Mouse (Mus musculus) kidney, postnatal 4 days (tissue): ENCODE measurements around the gene Sp140.
"Not testable (repeated sequence)": the region's sequence is repeated elsewhere in the genome, so short reads cannot be mapped to it uniquely, and the experiment has no call there.

Source experiments
- DNase-seq, 2 experiments: peaks; one replicate each; pipeline ENCODE4 v3.0.0; 2021; ENCODE audit warnings: mixed read lengths in 2 of 2

Sp140 gene

GRCm38 (mm10) chr1:85650524-85650923 is 50.3 kb downstream of the Sp140 start:
- DNase-seq = not testable (repeated sequence)

GRCm38 (mm10) chr1:85651770-85652275 is 51.6 kb downstream of the Sp140 start:
- peak in 1 of 2 experiments; percentile 19 for DNase-seq

GRCm38 (mm10) chr1:85657211-85657610 is 57.0 kb downstream of the Sp140 start:
- peak in 1 of 2 experiments; percentile 16 for DNase-seq

GRCm38 (mm10) chr1:85664266-85664665 is 64.1 kb downstream of the Sp140 start:
- no peak for DNase-seq

- DNase-seq = peak; percentile 5 to 18
Measured at GRCm38 (mm10) chr1:85680226-85680625, 80.0 kb downstream of the Sp140 start.

GRCm38 (mm10) chr1:85686666-85687065 is 86.5 kb downstream of the Sp140 start:
- no peak for DNase-seq

GRCm38 (mm10) chr1:85687346-85687745 is 87.2 kb downstream of the Sp140 start:
- DNase-seq = peak in 1 of 2 experiments; percentile 2

GRCm38 (mm10) chr1:85690544-85690943 is 90.4 kb downstream of the Sp140 start:
- no peak for DNase-seq

GRCm38 (mm10) chr1:85692281-85692680 is 92.1 kb downstream of the Sp140 start:
- no peak for DNase-seq

- DNase-seq = no peak
Measured at GRCm38 (mm10) chr1:85693280-85693679, 93.1 kb downstream of the Sp140 start.
